Mouse (Mus musculus): ENCODE measurements around the gene Bsn. TPM values are rescaled to one million over a fixed set of nuclear protein-coding genes. Genes with fewer than 3 reads are reported as not detected.

Bsn gene
- polyA plus RNA-seq, 1 experiment from 2014 or later: 0.25 TPM

GRCm38 (mm10) chr9:108090611-108091120 lies 99.5 kb downstream of the Bsn start:
- WGBS: 89% methylated on average over 7 of the region's 7 CpGs
- ATAC-seq (replicated peaks; ENCODE audit: low FRiP score, low read depth): peak; percentile 27; the same call in 1 of the 2 replicates
- no peak for DNase-seq (ENCODE audit: low spot score)

GRCm38 (mm10) chr9:108085261-108085660 lies 104.9 kb downstream of the Bsn start:
- Histone ChIP-seq H3K9me3 (replicated peaks; ENCODE audit: low read length) (no peaks in the 10 kb centered on the region), H3K27ac (no peak overlapping the region), H3K4me1 (replicated peaks; ENCODE audit: insufficient read depth, low read length) (no peaks in the 10 kb centered on the region), H3K4me3 (replicated peaks; ENCODE audit: low read depth, low read length) (no peak overlapping the region), H3K27me3 (ENCODE audit: insufficient read depth, low read length) (no peaks in the 10 kb centered on the region), H3K36me3 (ENCODE audit: insufficient read depth, low read length) (peaks cover 45% of the 10 kb centered on the region), H3K9ac (ENCODE audit: low read depth, low read length) (no peak overlapping the region), H3K4me2 (ENCODE audit: low read length) (no peak overlapping the region)
- 87% methylated on average over 4 of the region's 4 CpGs for WGBS
- TF ChIP-seq CTCF (IDR thresholded peaks at IDR 0.05; ENCODE audit: low read depth): no peak
- DNase-seq (ENCODE audit: low spot score): no peak
- no peak for ATAC-seq (replicated peaks; ENCODE audit: low FRiP score, low read depth)

More at GRCm38 (mm10) chr9:108090611-108091120, 99.5 kb downstream of the Bsn start:
- no peak for TF ChIP-seq CTCF (IDR thresholded peaks at IDR 0.05; ENCODE audit: low read depth)
- H3K36me3 ChIP-seq (ENCODE audit: insufficient read depth, low read length): peaks cover 54% of the 10 kb centered on the region
- H3K27ac ChIP-seq: no peak overlapping the region
- H3K9ac ChIP-seq (ENCODE audit: low read depth, low read length): no peak overlapping the region
- H3K27me3 ChIP-seq (ENCODE audit: insufficient read depth, low read length): no peaks in the 10 kb centered on the region
- H3K9me3 ChIP-seq (replicated peaks; ENCODE audit: low read length): no peaks in the 10 kb centered on the region
- H3K4me1 ChIP-seq (replicated peaks; ENCODE audit: insufficient read depth, low read length): peaks cover 3% of the 10 kb centered on the region; the same call in 1 of the 2 replicates
- H3K4me2 ChIP-seq (ENCODE audit: low read length): no peak overlapping the region
- no peak overlapping the region for H3K4me3 ChIP-seq (replicated peaks; ENCODE audit: low read depth, low read length)

GRCm38 (mm10) chr9:108083561-108083960 lies 106.6 kb downstream of the Bsn start:
- no peak overlapping the region for H3K27ac ChIP-seq
- WGBS: 73% methylated on average over 6 of the region's 6 CpGs
- H3K4me1 ChIP-seq (replicated peaks; ENCODE audit: insufficient read depth, low read length): 0 out of 2 replicates have a peak, but pooled peaks cover 2% of the 10 kb centered on the region
- TF ChIP-seq CTCF (IDR thresholded peaks at IDR 0.05; ENCODE audit: low read depth): no peak
- H3K27me3 ChIP-seq (ENCODE audit: insufficient read depth, low read length): no peaks in the 10 kb centered on the region
- H3K36me3 ChIP-seq (ENCODE audit: insufficient read depth, low read length): peaks cover 29% of the 10 kb centered on the region
- no peak overlapping the region for H3K4me3 ChIP-seq (replicated peaks; ENCODE audit: low read depth, low read length)
- H3K4me2 ChIP-seq (ENCODE audit: low read length): no peak overlapping the region
- ATAC-seq (replicated peaks; ENCODE audit: low FRiP score, low read depth): no peak
- DNase-seq (ENCODE audit: low spot score): no peak
- H3K9ac ChIP-seq (ENCODE audit: low read depth, low read length): no peak overlapping the region
- no peaks in the 10 kb centered on the region for H3K9me3 ChIP-seq (replicated peaks; ENCODE audit: low read length)

- Histone ChIP-seq H3K9me3 (replicated peaks; ENCODE audit: low read length) (no peaks in the 10 kb centered on the region), H3K4me2 (ENCODE audit: low read length) (peak within 1 kb of the TSS; percentile 32), H3K36me3 (ENCODE audit: insufficient read depth, low read length) (peaks cover 28% of the 10 kb centered on the region), H3K4me3 (replicated peaks; ENCODE audit: low read depth, low read length) (no peak within 1 kb of the TSS; the same call in 1 of the 2 replicates), H3K27ac (no peak within 1 kb of the TSS), H3K9ac (ENCODE audit: low read depth, low read length) (no peak within 1 kb of the TSS), H3K27me3 (ENCODE audit: insufficient read depth, low read length) (no peaks in the 10 kb centered on the region), H3K4me1 (replicated peaks; ENCODE audit: insufficient read depth, low read length) (0 out of 2 replicates have a peak, but pooled peaks cover 7% of the 10 kb centered on the region)
- ATAC-seq (replicated peaks; ENCODE audit: low FRiP score, low read depth) (no peak), DNase-seq (ENCODE audit: low spot score) (no peak)
- 24% methylated on average over 12 of the region's 12 CpGs for WGBS
- no peak for TF ChIP-seq CTCF (IDR thresholded peaks at IDR 0.05; ENCODE audit: low read depth)
These were observed 107.2 kb downstream of the Bsn start, which contains the start of gene Rnf123 for GRCm38 (mm10) chr9:108082988-108083431. Gene Rnf123 (minus strand): TSS chr9:108083346.

- Histone ChIP-seq H3K27me3 (ENCODE audit: insufficient read depth, low read length) (no peaks in the 10 kb centered on the region), H3K9me3 (replicated peaks; ENCODE audit: low read length) (no peaks in the 10 kb centered on the region), H3K4me3 (replicated peaks; ENCODE audit: low read depth, low read length) (no peak overlapping the region; the same call in 1 of the 2 replicates), H3K27ac (no peak overlapping the region), H3K4me1 (replicated peaks; ENCODE audit: insufficient read depth, low read length) (0 out of 2 replicates have a peak, but pooled peaks cover 9% of the 10 kb centered on the region), H3K4me2 (ENCODE audit: low read length) (peak overlapping the region; percentile 32), H3K36me3 (ENCODE audit: insufficient read depth, low read length) (peaks cover 24% of the 10 kb centered on the region), H3K9ac (ENCODE audit: low read depth, low read length) (no peak overlapping the region)
- WGBS: 2% methylated on average over 19 of the region's 19 CpGs
- no peak for TF ChIP-seq CTCF (IDR thresholded peaks at IDR 0.05; ENCODE audit: low read depth)
- ATAC-seq (replicated peaks; ENCODE audit: low FRiP score, low read depth) (no peak), DNase-seq (ENCODE audit: low spot score) (no peak)
These were observed 107.6 kb downstream of the Bsn start for GRCm38 (mm10) chr9:108082549-108082948.

GRCm38 (mm10) chr9:108080168-108080567 lies 110.0 kb downstream of the Bsn start, which contains the start of gene Mst1:
Gene Mst1 (plus strand): TSS chr9:108080436.
- Histone ChIP-seq H3K4me3 (replicated peaks; ENCODE audit: low read depth, low read length) (peak within 1 kb of the TSS; percentile 60), H3K9me3 (replicated peaks; ENCODE audit: low read length) (no peaks in the 10 kb centered on the region), H3K36me3 (ENCODE audit: insufficient read depth, low read length) (peaks cover 4% of the 10 kb centered on the region), H3K9ac (ENCODE audit: low read depth, low read length) (peak within 1 kb of the TSS; percentile 86), H3K27me3 (ENCODE audit: insufficient read depth, low read length) (no peaks in the 10 kb centered on the region), H3K4me2 (ENCODE audit: low read length) (peak within 1 kb of the TSS; percentile 92), H3K27ac (peak within 1 kb of the TSS; percentile 60; the same call in 1 of the 2 replicates), H3K4me1 (replicated peaks; ENCODE audit: insufficient read depth, low read length) (0 out of 2 replicates have a peak, but pooled peaks cover 9% of the 10 kb centered on the region)
- ATAC-seq (replicated peaks; ENCODE audit: low FRiP score, low read depth): no peak
- WGBS: 82% methylated on average over 5 of the region's 5 CpGs
- DNase-seq (ENCODE audit: low spot score): no peak
- no peak for TF ChIP-seq CTCF (IDR thresholded peaks at IDR 0.05; ENCODE audit: low read depth)

Measured in kidney, postnatal 0 days (tissue).